Mouse (Mus musculus): ENCODE data around the gene Vangl2.
A peak's percentile ranks its signal among the peaks of the same experiment; 100 is the strongest.
"Not testable (repeated sequence)": the region's sequence is repeated elsewhere in the genome, so short reads cannot be mapped to it uniquely, and the experiment has no call there.

Vangl2 gene

DNA sequence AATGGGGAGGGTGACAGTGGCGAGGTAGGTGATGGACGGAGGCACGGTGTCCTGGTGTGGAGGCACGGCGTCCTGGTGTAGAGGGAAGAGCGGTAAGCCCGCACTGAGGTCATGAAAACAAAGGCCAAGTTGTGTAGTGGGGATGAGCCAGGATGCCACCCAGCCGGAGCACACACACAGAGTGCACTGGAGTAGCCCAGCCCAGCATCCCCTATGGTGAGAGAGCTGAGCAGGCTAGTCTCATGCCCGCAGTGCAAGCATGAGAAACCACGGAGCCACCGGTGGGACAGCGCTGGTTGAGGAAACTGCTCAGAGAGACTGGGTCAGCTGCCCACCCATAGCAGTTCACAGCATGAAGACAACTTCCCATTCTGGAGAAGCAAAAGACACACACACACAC, 26.6 kb downstream of the Vangl2 start:
- DNase-seq (ENCODE audit: inconsistent ontology term), result peak; percentile 51

DNA sequence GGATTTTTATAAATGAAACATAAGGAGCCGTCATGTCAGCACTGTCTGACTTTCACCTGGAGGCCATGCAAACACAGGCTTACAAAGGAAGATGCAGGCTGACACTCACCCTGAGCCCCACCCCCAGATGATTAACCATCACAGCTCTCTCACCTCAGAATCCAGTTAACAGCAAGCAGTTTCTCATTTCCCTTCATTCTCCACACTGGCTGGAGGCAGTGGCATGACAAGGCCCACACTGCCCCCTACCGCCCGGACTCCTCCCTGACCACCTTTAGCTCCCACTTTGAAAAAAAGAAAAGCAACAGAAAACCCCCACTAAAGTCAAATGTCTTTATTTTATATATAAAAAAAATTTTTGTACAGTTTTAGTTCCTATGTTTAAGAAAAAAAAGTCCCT, 27.6 kb downstream of the Vangl2 start:
- peak; percentile 78 for DNase-seq (ENCODE audit: inconsistent ontology term)

- no peak for DNase-seq (ENCODE audit: inconsistent ontology term)
Observed at GRCm38 (mm10) chr1:171998820-171999597, 29.2 kb downstream of the Vangl2 start.

DNA sequence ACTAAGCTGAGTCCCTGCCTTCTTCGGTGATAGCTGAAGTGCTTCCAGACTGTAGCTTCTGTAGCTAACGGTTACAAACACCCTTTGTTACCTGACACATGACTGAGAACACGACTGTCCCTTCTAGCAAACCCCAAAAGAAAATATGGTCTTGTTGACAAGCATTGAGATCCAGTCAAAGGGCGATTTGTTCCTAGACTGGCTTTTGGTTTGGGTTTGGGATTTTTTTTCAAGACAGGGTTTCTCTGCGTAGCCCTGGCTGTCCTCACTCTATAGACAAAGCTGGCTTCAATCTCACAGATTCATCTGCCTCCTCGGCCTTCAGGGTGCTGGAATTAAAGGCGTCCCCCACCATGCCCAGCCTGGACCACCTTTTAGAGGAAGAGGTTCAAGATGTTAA, 31.5 kb downstream of the Vangl2 start:
- DNase-seq (ENCODE audit: inconsistent ontology term), result no peak

GRCm38 (mm10) chr1:171994918-171995715, 33.1 kb downstream of the Vangl2 start:
- DNase-seq (ENCODE audit: inconsistent ontology term), result no peak

DNA sequence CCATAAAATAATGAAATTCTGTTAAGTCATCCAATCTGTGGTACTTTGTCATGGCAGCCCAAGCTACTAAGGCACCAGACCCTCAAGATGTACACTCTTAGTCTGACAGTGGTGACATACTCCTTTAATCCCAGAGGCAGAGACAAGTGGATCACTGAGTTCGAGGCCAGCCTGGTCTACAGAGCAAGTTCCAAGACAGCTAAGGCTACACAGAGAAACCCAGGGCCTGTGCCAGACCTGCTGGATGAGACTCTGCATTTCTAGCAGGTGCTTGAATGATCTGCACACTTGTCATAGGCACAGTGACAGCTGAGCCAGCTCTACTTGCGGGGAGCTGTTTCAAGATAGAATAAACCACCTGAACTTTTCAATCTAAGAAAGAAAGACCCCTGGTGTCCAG, 33.7 kb downstream of the Vangl2 start:
- no peak for DNase-seq (ENCODE audit: inconsistent ontology term)

GRCm38 (mm10) chr1:171992901-171993530, 35.2 kb downstream of the Vangl2 start:
- no peak for DNase-seq (ENCODE audit: inconsistent ontology term)

DNA sequence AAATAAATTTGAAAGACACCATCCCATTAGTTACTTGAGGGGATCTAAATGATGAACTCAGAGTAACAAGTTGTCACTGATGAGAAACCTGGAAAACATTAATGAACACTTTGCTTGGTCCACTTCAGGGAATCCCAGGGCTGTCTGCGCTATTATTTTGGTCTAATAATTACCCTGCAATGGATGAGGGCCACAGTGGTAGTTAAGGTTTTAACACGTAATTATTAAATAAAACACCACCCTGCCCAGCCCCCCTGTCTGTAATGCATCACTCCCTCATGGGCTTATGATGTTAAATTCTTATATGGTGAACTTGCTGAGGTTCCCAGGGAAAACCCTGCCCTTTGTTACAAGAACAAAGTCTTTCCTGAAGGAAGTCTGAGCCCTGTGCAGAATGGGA, 36.4 kb downstream of the Vangl2 start:
- DNase-seq (ENCODE audit: inconsistent ontology term), result no peak

DNA sequence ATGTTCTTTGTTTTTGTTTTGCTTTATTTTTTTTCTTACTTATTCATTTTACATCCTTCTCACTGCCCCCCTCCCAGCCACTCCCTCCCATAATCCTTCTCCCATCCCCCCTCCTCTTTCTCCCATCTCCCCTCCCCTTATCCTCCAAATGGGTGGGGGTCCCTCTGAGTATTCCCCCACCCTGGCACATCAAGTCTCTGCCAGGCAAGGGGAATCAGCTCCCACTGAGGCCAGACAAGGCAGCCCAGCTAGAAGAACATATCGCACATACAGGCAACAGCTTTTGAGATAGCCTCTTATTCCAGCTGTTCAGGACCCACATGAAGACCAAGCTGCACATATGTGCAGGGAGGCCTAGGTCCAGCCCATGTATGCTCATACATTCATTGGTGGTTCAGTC, 44.1 kb downstream of the Vangl2 start:
- DNase-seq (ENCODE audit: inconsistent ontology term), result no peak

GRCm38 (mm10) chr1:171983372-171984001, 44.8 kb downstream of the Vangl2 start:
- DNase-seq (ENCODE audit: inconsistent ontology term), result no peak

DNA sequence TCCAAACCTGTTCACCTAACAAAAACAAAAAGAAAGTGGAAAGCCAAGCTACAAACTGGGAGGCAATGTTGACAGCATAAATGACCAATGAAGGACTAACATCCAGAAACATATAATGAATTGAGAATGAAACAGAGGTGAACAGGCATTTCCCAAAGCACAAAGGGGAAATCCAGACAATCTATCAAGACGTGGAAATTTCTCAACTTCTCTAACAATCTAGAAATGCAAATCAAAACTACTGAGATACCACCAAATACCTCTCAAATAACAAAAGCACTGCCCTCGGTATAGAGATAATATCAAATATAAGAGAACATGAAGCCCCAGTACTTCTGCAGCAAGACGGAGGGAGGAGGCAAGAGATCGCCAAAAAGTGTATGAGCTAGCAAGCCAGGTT, 45.5 kb downstream of the Vangl2 start:
- no peak for DNase-seq (ENCODE audit: inconsistent ontology term)

- peak; percentile 48 for DNase-seq (ENCODE audit: inconsistent ontology term)
Observed at GRCm38 (mm10) chr1:171982170-171982569, 46.1 kb downstream of the Vangl2 start.

GRCm38 (mm10) chr1:171979969-171980730, 48.1 kb downstream of the Vangl2 start:
- DNase-seq (ENCODE audit: inconsistent ontology term), result peak; percentile 92

- no peak for DNase-seq (ENCODE audit: inconsistent ontology term)
Observed at GRCm38 (mm10) chr1:171977891-171978290, 50.4 kb downstream of the Vangl2 start.

DNA sequence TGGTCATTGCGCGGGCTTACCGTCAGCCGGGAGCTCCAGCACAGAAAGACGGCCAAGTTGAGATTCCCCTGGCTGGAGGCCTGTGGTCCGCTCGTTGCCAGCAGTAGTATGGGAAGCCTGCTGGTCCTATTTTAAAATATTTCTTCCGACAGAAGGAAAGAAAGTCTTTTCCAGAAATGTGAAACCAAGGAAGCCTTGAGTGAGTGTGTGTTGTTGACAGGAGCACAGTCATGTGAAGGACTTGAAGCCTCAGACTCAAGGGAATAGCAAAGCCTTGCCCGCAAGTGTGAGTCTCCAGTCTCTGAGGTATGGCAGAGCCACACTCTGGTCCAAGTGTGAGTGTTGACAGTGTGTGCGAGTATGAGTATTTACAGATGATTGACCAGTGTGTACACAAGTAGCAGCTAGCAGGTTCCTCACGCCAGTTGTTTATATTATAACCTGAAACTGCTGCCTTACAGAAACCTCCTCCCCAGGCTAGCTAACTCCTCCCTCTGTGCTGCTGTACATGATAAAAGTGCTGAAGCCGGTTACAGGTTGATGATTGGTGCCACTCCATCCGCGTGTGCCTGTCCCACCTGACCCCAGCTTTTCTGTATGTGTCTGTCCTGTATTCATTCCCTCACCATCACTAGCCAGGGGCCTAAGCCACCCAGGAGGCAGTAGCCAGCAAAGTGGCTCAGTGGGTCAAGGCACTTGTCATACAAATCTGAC, 51.3 kb downstream of the Vangl2 start:
- no peak for DNase-seq (ENCODE audit: inconsistent ontology term)

DNA sequence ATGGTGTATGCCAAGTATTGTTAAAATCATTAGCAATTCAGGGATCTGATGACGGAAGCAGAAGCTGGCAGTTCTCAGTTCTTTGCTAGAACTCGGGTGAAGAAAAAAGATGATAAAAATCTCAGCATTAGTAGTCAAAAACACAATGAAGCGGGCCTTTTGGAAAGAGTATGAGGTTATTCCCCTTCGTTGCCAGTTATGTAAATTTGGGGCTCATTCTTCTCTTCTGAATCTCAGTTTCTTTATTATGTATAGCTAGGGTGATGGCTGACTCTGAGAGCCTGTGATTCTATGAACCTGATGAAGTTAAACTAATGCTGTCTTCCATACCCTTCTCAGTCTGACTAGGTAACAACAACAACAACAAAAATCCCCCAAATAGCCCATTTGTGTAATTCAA, 52.4 kb downstream of the Vangl2 start:
- DNase-seq (ENCODE audit: inconsistent ontology term), result no peak

GRCm38 (mm10) chr1:171975377-171975776, 52.9 kb downstream of the Vangl2 start:
- DNase-seq (ENCODE audit: inconsistent ontology term), result no peak

GRCm38 (mm10) chr1:171974361-171974760, 53.9 kb downstream of the Vangl2 start:
- not testable (repeated sequence) for DNase-seq (ENCODE audit: inconsistent ontology term)

DNA sequence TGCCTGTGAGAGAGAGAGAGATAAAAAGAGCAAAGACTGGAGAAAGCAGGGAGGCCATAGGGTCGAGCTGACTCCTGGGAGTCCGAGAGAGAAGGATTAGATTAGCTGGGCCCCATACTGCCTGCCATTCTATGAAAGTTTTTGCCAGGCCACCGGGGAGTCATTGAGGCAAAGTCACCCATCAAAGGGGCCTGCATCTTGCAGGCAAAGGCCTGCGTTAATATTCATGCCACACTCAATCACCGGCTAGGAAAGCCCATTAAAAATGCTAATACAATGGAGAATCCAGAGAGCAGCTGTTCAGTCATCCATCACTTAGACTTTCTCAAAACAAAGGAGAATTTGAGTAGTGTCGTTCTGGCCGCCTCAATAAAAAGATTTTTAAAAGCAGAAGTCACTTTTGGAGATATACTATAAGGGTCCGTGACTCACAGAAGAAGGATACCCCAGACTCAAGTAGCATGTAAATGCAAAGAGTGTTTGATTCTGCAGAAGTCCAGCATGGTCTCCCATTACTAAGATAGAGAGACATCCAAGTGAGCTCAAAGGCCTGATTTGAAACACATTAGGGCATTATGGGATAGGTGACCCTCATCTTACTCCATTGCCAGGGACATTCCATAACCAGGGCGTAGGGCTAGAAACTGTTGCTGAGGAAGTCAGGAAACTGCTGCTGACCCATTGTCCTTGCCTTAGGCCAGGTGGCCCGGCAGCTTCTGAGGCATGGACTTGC, 57.2 kb downstream of the Vangl2 start:
- no peak for DNase-seq (ENCODE audit: inconsistent ontology term)

GRCm38 (mm10) chr1:171969221-171969620, 59.0 kb downstream of the Vangl2 start:
- no peak for DNase-seq (ENCODE audit: inconsistent ontology term)

All from Muller cell, postnatal 12 days (primary cell).